Mouse (Mus musculus) spleen, adult 2 months (tissue): ENCODE results near the gene Brsk1.

Source experiments
- CTCF ChIP-seq: fragments of 200-500 bp; IDR thresholded peaks from 2 replicates; pipeline ENCODE4 v1.5.1; 2011; ENCODE audit warnings: mild to moderate bottlenecking, inconsistent platforms; ENCODE audit not compliant: insufficient read depth, insufficient read length, insufficient replicate concordance; ENCODE audit errors: extremely low read depth
- POLR2A ChIP-seq: fragments of 200-500 bp; IDR thresholded peaks from 2 replicates; pipeline ENCODE4 v1.6.1; 2011; ENCODE audit warnings: low read depth, low read length, inconsistent platforms

- TF ChIP-seq CTCF (no peak), POLR2A (no peak)
These were observed 56.0 kb downstream of the Brsk1 start for GRCm38 (mm10) chr7:4746326-4746980.
